Mouse (Mus musculus): Measurements from ENCODE around the gene Cfap298.

DNA sequence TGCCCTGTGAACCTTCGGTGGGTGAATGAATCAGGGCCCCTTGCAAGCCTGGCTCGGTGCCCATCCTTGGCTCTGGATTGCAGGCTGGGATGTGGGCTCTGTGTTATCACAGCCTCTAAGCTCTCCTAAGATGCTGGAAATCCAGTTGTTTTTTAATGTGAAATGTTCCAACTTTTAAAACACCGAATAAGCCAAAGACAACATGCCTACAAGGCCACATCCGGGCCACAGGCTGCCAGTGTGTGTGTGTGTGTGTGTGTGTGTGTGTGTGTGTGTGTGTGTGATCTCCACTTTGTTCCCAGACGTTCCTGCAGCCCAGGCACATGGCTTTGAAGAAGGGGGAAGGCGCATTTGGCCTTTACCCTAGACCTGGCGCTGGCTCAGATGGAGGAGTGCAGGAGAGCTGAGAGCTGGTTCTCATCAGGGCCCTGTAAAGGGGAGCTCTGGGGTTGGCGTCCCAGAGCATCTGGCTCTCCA is 52.4 kb downstream of the Cfap298 start:
- TF ChIP-seq CTCF (IDR thresholded peaks at IDR 0.05) (no peak), EP300 (IDR thresholded peaks at IDR 0.05) (no peak)

All from lung, postnatal 0 days (tissue).